Mouse (Mus musculus): ENCODE results near the gene Maml2.

The Maml2 gene

GRCm38 (mm10) chr9:13716316-13717099, 418.8 kb downstream of the Maml2 start:
- peak; percentile 34 to 75 for DNase-seq (ENCODE audit: low spot score in 2 of 2)

DNA sequence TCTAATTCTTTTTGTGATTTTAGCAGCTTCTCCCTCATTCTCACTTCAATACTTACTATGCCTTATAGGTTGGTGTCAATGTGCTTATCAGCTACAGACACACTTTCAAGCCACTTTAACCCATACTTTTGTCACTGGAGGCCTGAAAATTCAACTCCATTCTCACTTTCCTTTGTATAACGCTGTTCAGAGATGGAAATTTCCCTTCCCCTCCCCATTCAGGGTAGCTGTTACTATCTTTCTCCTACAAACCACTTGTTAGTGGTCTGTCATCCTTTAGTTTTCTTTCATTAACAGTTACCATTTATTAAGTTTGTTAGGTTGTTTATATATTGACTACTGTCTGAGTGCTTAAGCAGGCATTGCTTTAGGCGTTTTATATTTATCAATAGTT, 450.6 kb downstream of the Maml2 start, which contains the start of gene Mtmr2:
Mtmr2 (plus strand) TSS at position 7 of the 394 bp plus-strand sequence.
- no peak for DNase-seq (ENCODE audit: low spot score in 2 of 2)

GRCm38 (mm10) chr9:13748798-13749674, 451.3 kb downstream of the Maml2 start:
- peak; percentile 90 to 95 for DNase-seq (ENCODE audit: low spot score in 2 of 2)

DNA sequence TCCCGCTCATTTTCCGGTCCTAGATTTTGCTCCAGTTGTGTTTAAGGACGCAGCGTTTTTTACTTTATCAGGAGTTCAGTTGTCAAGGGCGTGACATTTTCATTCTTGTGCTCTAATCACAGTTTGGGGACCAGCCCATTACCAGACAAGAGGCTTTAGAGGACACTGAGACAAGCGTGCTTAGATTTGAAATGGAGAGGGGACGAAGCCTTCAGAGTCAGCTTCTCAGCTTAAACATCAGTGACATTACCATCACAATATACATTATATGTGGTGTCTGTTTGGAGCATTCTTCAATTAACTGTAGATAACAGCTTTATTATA, 451.9 kb downstream of the Maml2 start:
- DNase-seq (ENCODE audit: low spot score in 2 of 2) = no peak

DNA sequence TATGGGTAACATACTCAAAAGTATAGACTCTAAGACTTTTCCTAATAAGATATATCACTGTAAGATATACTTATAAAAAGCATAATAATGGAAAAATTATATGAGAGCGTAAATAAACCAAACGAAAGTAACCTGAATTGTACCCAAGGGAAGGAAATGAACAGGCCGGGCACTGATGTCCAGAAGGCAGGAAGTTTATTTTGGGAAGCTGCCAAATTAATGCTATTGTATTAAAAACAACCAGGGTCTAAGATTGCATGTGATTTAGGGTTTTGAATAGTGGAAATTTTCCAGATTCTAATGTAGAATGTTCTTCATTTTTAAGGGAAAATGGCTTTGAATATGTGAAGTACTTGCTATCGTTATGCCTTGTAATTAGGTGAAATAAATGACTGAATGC, 454.8 kb downstream of the Maml2 start:
- DNase-seq (ENCODE audit: low spot score in 2 of 2) = no peak
